Mouse (Mus musculus): ENCODE results near the gene Dalrd3. TPM values are rescaled to one million over a fixed set of nuclear protein-coding genes. Genes with fewer than 3 reads are reported as not detected.

The Dalrd3 gene
- polyA plus RNA-seq, 1 experiment from 2014 or later = 323 TPM

- H3K4me2 ChIP-seq = no peak overlapping the region
- H3K27ac ChIP-seq (replicated peaks) = no peak overlapping the region
- 89% methylated on average over 7 of the region's 7 CpGs for WGBS
- H3K4me3 ChIP-seq = no peak overlapping the region
- H3K9ac ChIP-seq = no peak overlapping the region
- peaks cover 43% of the 10 kb centered on the region for H3K4me1 ChIP-seq (replicated peaks)
- H3K27me3 ChIP-seq = no peaks in the 10 kb centered on the region
- ATAC-seq (ENCODE audit: low FRiP score, low read depth) = no peak
- H3K9me3 ChIP-seq = no peaks in the 10 kb centered on the region
- peaks cover 31% of the 10 kb centered on the region for H3K36me3 ChIP-seq
These were observed 5.6 kb upstream of the Dalrd3 start for GRCm38 (mm10) chr9:108564131-108564530.

GRCm38 (mm10) chr9:108565881-108566814, 3.5 kb upstream of the Dalrd3 start:
- Histone ChIP-seq H3K4me2 (peak overlapping the region; percentile 93), H3K4me3 (peak overlapping the region; percentile 69), H3K36me3 (peaks cover 27% of the 10 kb centered on the region), H3K4me1 (replicated peaks) (peaks cover 54% of the 10 kb centered on the region), H3K27me3 (no peaks in the 10 kb centered on the region), H3K9me3 (no peaks in the 10 kb centered on the region), H3K9ac (peak overlapping the region; percentile 82), H3K27ac (replicated peaks) (peak overlapping the region; percentile 98)
- 11% methylated on average over 35 of the region's 35 CpGs for WGBS
- peak; percentile 0; the same call in 1 of the 2 replicates for ATAC-seq (ENCODE audit: low FRiP score, low read depth)

GRCm38 (mm10) chr9:108566815-108567776, 2.6 kb upstream of the Dalrd3 start, which contains the start of gene Ndufaf3:
Ndufaf3 (minus strand) TSS chr9:108567434.
- peaks cover 34% of the 10 kb centered on the region for H3K36me3 ChIP-seq

GRCm38 (mm10) chr9:108567931-108568419, 1.7 kb upstream of the Dalrd3 start:
- WGBS = 15% methylated on average over 18 of the region's 18 CpGs
- Histone ChIP-seq H3K27ac (replicated peaks) (peak overlapping the region; percentile 98), H3K4me2 (peak overlapping the region; percentile 93), H3K9me3 (no peaks in the 10 kb centered on the region), H3K9ac (peak overlapping the region; percentile 82), H3K27me3 (no peaks in the 10 kb centered on the region), H3K4me3 (peak overlapping the region; percentile 69), H3K36me3 (peaks cover 39% of the 10 kb centered on the region), H3K4me1 (replicated peaks) (peaks cover 42% of the 10 kb centered on the region)
- no peak for ATAC-seq (ENCODE audit: low FRiP score, low read depth)

More at GRCm38 (mm10) chr9:108566815-108567776, 2.6 kb upstream of the Dalrd3 start, which contains the start of gene Ndufaf3:
- H3K27me3 ChIP-seq = no peaks in the 10 kb centered on the region
- ATAC-seq (ENCODE audit: low FRiP score, low read depth) = peak; percentile 83
- peak within 1 kb of the TSS; percentile 98 for H3K27ac ChIP-seq (replicated peaks)
- H3K4me3 ChIP-seq = peak within 1 kb of the TSS; percentile 69
- peak within 1 kb of the TSS; percentile 93 for H3K4me2 ChIP-seq
- H3K4me1 ChIP-seq (replicated peaks) = peaks cover 44% of the 10 kb centered on the region
- peak within 1 kb of the TSS; percentile 82 for H3K9ac ChIP-seq
- under 1% methylated on average over 71 of the region's 73 CpGs for WGBS
- H3K9me3 ChIP-seq = no peaks in the 10 kb centered on the region

GRCm38 (mm10) chr9:108568511-108568921, 1.2 kb upstream of the Dalrd3 start:
- no peak for ATAC-seq (ENCODE audit: low FRiP score, low read depth)
- 83% methylated on average over 17 of the region's 17 CpGs for WGBS
- Histone ChIP-seq H3K4me3 (peak overlapping the region; percentile 69; the same call in 1 of the 2 replicates), H3K9me3 (no peaks in the 10 kb centered on the region), H3K27me3 (no peaks in the 10 kb centered on the region), H3K4me2 (peak overlapping the region; percentile 93), H3K9ac (no peak overlapping the region; the same call in 1 of the 2 replicates), H3K4me1 (replicated peaks) (peaks cover 44% of the 10 kb centered on the region), H3K27ac (replicated peaks) (no peak overlapping the region), H3K36me3 (peaks cover 41% of the 10 kb centered on the region)

GRCm38 (mm10) chr9:108570207-108570896, 666 bp downstream of the Dalrd3 start:
- ATAC-seq (ENCODE audit: low FRiP score, low read depth) = no peak
- H3K27ac ChIP-seq (replicated peaks) = peak overlapping the region; percentile 74
- peaks cover 62% of the 10 kb centered on the region for H3K4me1 ChIP-seq (replicated peaks)
- H3K36me3 ChIP-seq = peaks cover 36% of the 10 kb centered on the region
- H3K4me3 ChIP-seq = peak overlapping the region; percentile 52
- H3K9ac ChIP-seq = peak overlapping the region; percentile 56
- H3K4me2 ChIP-seq = peak overlapping the region; percentile 97
- whole genome bisulfite sequencing = 1% methylated on average over 40 of the region's 40 CpGs
- H3K27me3 ChIP-seq = no peaks in the 10 kb centered on the region
- no peaks in the 10 kb centered on the region for H3K9me3 ChIP-seq

- Histone ChIP-seq H3K36me3 (peaks cover 41% of the 10 kb centered on the region), H3K9ac (no peak overlapping the region), H3K4me2 (no peak overlapping the region), H3K9me3 (no peaks in the 10 kb centered on the region), H3K4me3 (no peak overlapping the region), H3K27me3 (no peaks in the 10 kb centered on the region), H3K27ac (replicated peaks) (no peak overlapping the region), H3K4me1 (replicated peaks) (peaks cover 64% of the 10 kb centered on the region)
- WGBS = 97% methylated on average over 16 of the region's 16 CpGs
- ATAC-seq (ENCODE audit: low FRiP score, low read depth) = no peak
These were observed 1.8 kb downstream of the Dalrd3 start for GRCm38 (mm10) chr9:108571401-108571973.

- no peak for ATAC-seq (ENCODE audit: low FRiP score, low read depth)
- H3K36me3 ChIP-seq = peaks cover 41% of the 10 kb centered on the region
- no peak overlapping the region for H3K27ac ChIP-seq (replicated peaks)
- H3K9me3 ChIP-seq = no peaks in the 10 kb centered on the region
- no peak overlapping the region for H3K9ac ChIP-seq
- no peak overlapping the region for H3K4me3 ChIP-seq
- no peaks in the 10 kb centered on the region for H3K27me3 ChIP-seq
- H3K4me2 ChIP-seq = no peak overlapping the region
- H3K4me1 ChIP-seq (replicated peaks) = peaks cover 72% of the 10 kb centered on the region
- 83% methylated on average over 10 of the region's 10 CpGs for WGBS
These were observed 2.6 kb downstream of the Dalrd3 start for GRCm38 (mm10) chr9:108572321-108572720.

- Histone ChIP-seq H3K9me3 (no peaks in the 10 kb centered on the region), H3K27me3 (no peaks in the 10 kb centered on the region), H3K27ac (replicated peaks) (0 out of 2 replicates have a peak overlapping the region, but pooled peaks have one; percentile 21), H3K4me3 (no peak overlapping the region), H3K36me3 (peaks cover 41% of the 10 kb centered on the region), H3K4me1 (replicated peaks) (peaks cover 66% of the 10 kb centered on the region), H3K4me2 (peak overlapping the region; percentile 18; the same call in 1 of the 2 replicates), H3K9ac (no peak overlapping the region)
- whole genome bisulfite sequencing = 51% methylated on average over 26 of the region's 26 CpGs
- no peak for ATAC-seq (ENCODE audit: low FRiP score, low read depth)
These were observed 4.3 kb downstream of the Dalrd3 start for GRCm38 (mm10) chr9:108573774-108574690.

- H3K27ac ChIP-seq (replicated peaks) = no peak overlapping the region
- H3K36me3 ChIP-seq = peaks cover 41% of the 10 kb centered on the region
- H3K9ac ChIP-seq = no peak overlapping the region
- H3K27me3 ChIP-seq = no peaks in the 10 kb centered on the region
- 79% methylated on average over 12 of the region's 12 CpGs for WGBS
- no peaks in the 10 kb centered on the region for H3K9me3 ChIP-seq
- ATAC-seq (ENCODE audit: low FRiP score, low read depth) = no peak
- H3K4me1 ChIP-seq (replicated peaks) = peaks cover 69% of the 10 kb centered on the region
- H3K4me2 ChIP-seq = peak overlapping the region; percentile 18; the same call in 1 of the 2 replicates
- no peak overlapping the region for H3K4me3 ChIP-seq
These were observed 5.2 kb downstream of the Dalrd3 start for GRCm38 (mm10) chr9:108574921-108575320.
